Mouse (Mus musculus): ENCODE data around the gene Fam178b. TPM values are rescaled to one million over a fixed set of nuclear protein-coding genes. Genes with fewer than 3 reads are reported as not detected.

Fam178b gene
- polyA plus RNA-seq, 2 experiments: 0.21 to 0.27 TPM

DNA sequence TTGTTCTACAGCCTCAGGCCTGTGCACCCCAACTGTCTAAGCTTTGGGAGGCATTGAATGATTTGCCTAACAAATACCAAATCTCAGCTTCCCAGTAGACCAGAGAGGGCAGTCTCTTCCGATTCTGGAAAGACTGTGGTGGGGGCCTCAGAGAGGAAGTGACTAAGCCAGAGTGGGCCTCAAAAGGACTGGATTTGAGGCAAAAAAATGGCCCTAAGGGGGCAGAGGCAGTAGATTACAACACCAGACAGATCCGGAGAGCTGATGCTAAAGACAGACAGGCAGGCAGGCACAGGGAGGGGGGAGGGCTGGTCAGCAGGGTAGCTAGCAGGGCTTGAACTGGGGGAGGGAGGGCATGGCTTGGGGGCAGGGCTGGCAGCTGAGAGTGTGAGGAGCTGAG is 116.6 kb downstream of the Fam178b start:
- peaks cover under 1% of the 10 kb centered on the region; the same call in 1 of the 2 replicates for H3K27me3 ChIP-seq (ENCODE audit: control insufficient read depth, insufficient read depth, low read length)
- H3K27ac ChIP-seq: no peak overlapping the region
- WGBS (ENCODE audit: insufficient replicate concordance): 2% methylated on average over 2 of the region's 2 CpGs
- DNase-seq (ENCODE audit: low read depth in 3 of 3, low spot score in 3 of 3) (no peak), ATAC-seq (ENCODE audit: insufficient read depth) (no peak)
- H3K9ac ChIP-seq (replicated peaks): no peak overlapping the region
- no peaks in the 10 kb centered on the region for H3K36me3 ChIP-seq (replicated peaks; ENCODE audit: control insufficient read depth, insufficient read depth, low read depth)
- no peak overlapping the region for H3K4me2 ChIP-seq (ENCODE audit: low read depth)
- no peaks in the 10 kb centered on the region for H3K9me3 ChIP-seq (ENCODE audit: control insufficient read depth, low read length)
- peaks cover 0 to 10% of the 10 kb centered on the region in 2 experiments; a peak in 2 of 4 replicates for H3K4me1 ChIP-seq (replicated peaks; ENCODE audit: control insufficient read depth in 2 of 2, insufficient read depth in 2 of 2, low read length in 1 of 2)
- H3K4me3 ChIP-seq (ENCODE audit: insufficient read depth in 1 of 2, low read depth in 2 of 2, low read length in 2 of 2): no peak overlapping the region
- no peak for TF ChIP-seq EP300 (IDR thresholded peaks at IDR 0.05; ENCODE audit: low read depth)
- TF ChIP-seq CTCF (IDR thresholded peaks at IDR 0.05; ENCODE audit: low read depth): no peak

GRCm38 (mm10) chr1:36564101-36564500 is 118.9 kb downstream of the Fam178b start:
- Histone ChIP-seq H3K4me1 (replicated peaks; ENCODE audit: control insufficient read depth in 2 of 2, insufficient read depth in 2 of 2, low read length in 1 of 2) (peaks cover 0 to 10% of the 10 kb centered on the region in 2 experiments; a peak in 2 of 4 replicates), H3K4me3 (ENCODE audit: insufficient read depth in 1 of 2, low read depth in 2 of 2, low read length in 2 of 2) (no peak overlapping the region), H3K27ac (no peak overlapping the region), H3K36me3 (replicated peaks; ENCODE audit: control insufficient read depth, insufficient read depth, low read depth) (no peaks in the 10 kb centered on the region), H3K9ac (replicated peaks) (no peak overlapping the region), H3K4me2 (ENCODE audit: low read depth) (no peak overlapping the region), H3K9me3 (ENCODE audit: control insufficient read depth, low read length) (no peaks in the 10 kb centered on the region), H3K27me3 (ENCODE audit: control insufficient read depth, insufficient read depth, low read length) (peaks cover 21% of the 10 kb centered on the region)
- TF ChIP-seq CTCF (IDR thresholded peaks at IDR 0.05; ENCODE audit: low read depth) (no peak), EP300 (IDR thresholded peaks at IDR 0.05; ENCODE audit: low read depth) (no peak)
- ATAC-seq (ENCODE audit: insufficient read depth) (no peak), DNase-seq (ENCODE audit: low read depth in 3 of 3, low spot score in 3 of 3) (no peak)
- WGBS (ENCODE audit: insufficient replicate concordance): 41% methylated on average over 6 of the region's 6 CpGs

GRCm38 (mm10) chr1:36563632-36564031 is 119.4 kb downstream of the Fam178b start:
- peaks cover 0 to 10% of the 10 kb centered on the region in 2 experiments; a peak in 2 of 4 replicates for H3K4me1 ChIP-seq (replicated peaks; ENCODE audit: control insufficient read depth in 2 of 2, insufficient read depth in 2 of 2, low read length in 1 of 2)
- no peak for DNase-seq (ENCODE audit: low read depth in 3 of 3, low spot score in 3 of 3)
- H3K9me3 ChIP-seq (ENCODE audit: control insufficient read depth, low read length): no peaks in the 10 kb centered on the region
- H3K9ac ChIP-seq (replicated peaks): no peak overlapping the region
- no peak overlapping the region for H3K4me3 ChIP-seq (ENCODE audit: insufficient read depth in 1 of 2, low read depth in 2 of 2, low read length in 2 of 2)
- TF ChIP-seq CTCF (IDR thresholded peaks at IDR 0.05; ENCODE audit: low read depth) (no peak), EP300 (IDR thresholded peaks at IDR 0.05; ENCODE audit: low read depth) (no peak)
- H3K4me2 ChIP-seq (ENCODE audit: low read depth): no peak overlapping the region
- peaks cover 26% of the 10 kb centered on the region for H3K27me3 ChIP-seq (ENCODE audit: control insufficient read depth, insufficient read depth, low read length)
- H3K27ac ChIP-seq: no peak overlapping the region
- H3K36me3 ChIP-seq (replicated peaks; ENCODE audit: control insufficient read depth, insufficient read depth, low read depth): no peaks in the 10 kb centered on the region
- 29% methylated on average over 4 of the region's 4 CpGs for WGBS (ENCODE audit: insufficient replicate concordance)
- ATAC-seq (ENCODE audit: insufficient read depth): no peak

GRCm38 (mm10) chr1:36563197-36563596 is 119.8 kb downstream of the Fam178b start:
- Histone ChIP-seq H3K4me1 (replicated peaks; ENCODE audit: control insufficient read depth in 2 of 2, insufficient read depth in 2 of 2, low read length in 1 of 2) (peaks cover 0 to 10% of the 10 kb centered on the region in 2 experiments; a peak in 2 of 4 replicates), H3K4me2 (ENCODE audit: low read depth) (no peak overlapping the region), H3K27ac (no peak overlapping the region), H3K9me3 (ENCODE audit: control insufficient read depth, low read length) (no peaks in the 10 kb centered on the region), H3K27me3 (ENCODE audit: control insufficient read depth, insufficient read depth, low read length) (peaks cover 30% of the 10 kb centered on the region), H3K36me3 (replicated peaks; ENCODE audit: control insufficient read depth, insufficient read depth, low read depth) (no peaks in the 10 kb centered on the region), H3K9ac (replicated peaks) (no peak overlapping the region), H3K4me3 (ENCODE audit: insufficient read depth in 1 of 2, low read depth in 2 of 2, low read length in 2 of 2) (no peak overlapping the region)
- DNase-seq (ENCODE audit: low read depth in 3 of 3, low spot score in 3 of 3) (no peak), ATAC-seq (ENCODE audit: insufficient read depth) (no peak)
- TF ChIP-seq EP300 (IDR thresholded peaks at IDR 0.05; ENCODE audit: low read depth) (no peak), CTCF (IDR thresholded peaks at IDR 0.05; ENCODE audit: low read depth) (no peak)
- 70% methylated on average over 2 of the region's 2 CpGs for WGBS (ENCODE audit: insufficient replicate concordance)

- WGBS (ENCODE audit: insufficient replicate concordance): 47% methylated on average over 4 of the region's 4 CpGs
- peaks cover 39% of the 10 kb centered on the region for H3K27me3 ChIP-seq (ENCODE audit: control insufficient read depth, insufficient read depth, low read length)
- no peak overlapping the region for H3K4me2 ChIP-seq (ENCODE audit: low read depth)
- no peak for TF ChIP-seq CTCF (IDR thresholded peaks at IDR 0.05; ENCODE audit: low read depth)
- TF ChIP-seq EP300 (IDR thresholded peaks at IDR 0.05; ENCODE audit: low read depth): no peak
- ATAC-seq (ENCODE audit: insufficient read depth) (no peak), DNase-seq (ENCODE audit: low read depth in 3 of 3, low spot score in 3 of 3) (no peak)
- no peaks in the 10 kb centered on the region for H3K36me3 ChIP-seq (replicated peaks; ENCODE audit: control insufficient read depth, insufficient read depth, low read depth)
- H3K4me3 ChIP-seq (ENCODE audit: insufficient read depth in 1 of 2, low read depth in 2 of 2, low read length in 2 of 2): no peak overlapping the region
- H3K9ac ChIP-seq (replicated peaks): no peak overlapping the region
- peaks cover 0 to 10% of the 10 kb centered on the region in 2 experiments; a peak in 2 of 4 replicates for H3K4me1 ChIP-seq (replicated peaks; ENCODE audit: control insufficient read depth in 2 of 2, insufficient read depth in 2 of 2, low read length in 1 of 2)
- no peaks in the 10 kb centered on the region for H3K9me3 ChIP-seq (ENCODE audit: control insufficient read depth, low read length)
- H3K27ac ChIP-seq: no peak overlapping the region
These were observed 120.6 kb downstream of the Fam178b start for GRCm38 (mm10) chr1:36562388-36562787.
